Mouse (Mus musculus): Measurements from ENCODE around the gene Taar7d. TPM values are rescaled to one million over a fixed set of nuclear protein-coding genes. Genes with fewer than 3 reads are reported as not detected.
"Not testable (repeated sequence)": the region's sequence is repeated elsewhere in the genome, so short reads cannot be mapped to it uniquely, and the experiment has no call there.

The Taar7d gene
- polyA plus RNA-seq, 1 experiment from 2014 or later = not detected

DNA sequence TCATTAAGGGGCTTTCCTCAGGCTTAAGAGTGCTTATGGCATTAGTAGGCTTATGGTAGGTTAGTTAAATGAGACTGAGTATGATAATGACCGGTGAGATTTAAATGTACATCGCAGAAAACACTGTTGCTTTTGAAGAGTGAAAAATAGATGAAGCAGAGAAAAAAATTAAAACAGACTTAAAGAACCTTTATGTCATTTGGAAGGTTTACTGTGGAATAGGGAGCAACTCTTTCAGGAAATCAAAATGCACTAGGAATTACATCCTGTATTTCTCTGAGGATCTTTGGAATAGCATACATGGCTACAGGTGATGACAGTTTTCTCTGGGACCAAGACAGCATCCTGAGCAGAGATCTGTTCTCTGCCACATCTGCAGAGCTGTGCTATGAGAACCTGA lies 10.3 kb downstream of the Taar7d start, which contains the start of gene Taar7e:
Gene Taar7e (plus strand): TSS at position 301 of the 400 bp plus-strand sequence.
- peaks cover 12% of the 10 kb centered on the region for H3K27me3 ChIP-seq
- ChIA-PET CTCF (no interaction called here), POLR2A (no interaction called here)
- in situ Hi-C loops (cut with MboI; ENCODE audit: low pct_unique_long_range_greater_than_20kb) = no loop called here
- no peak for DNase-seq (ENCODE audit: low read depth, low spot score)
- no peak for TF ChIP-seq CTCF (IDR thresholded peaks at IDR 0.05)
- ATAC-seq = no peak

DNA sequence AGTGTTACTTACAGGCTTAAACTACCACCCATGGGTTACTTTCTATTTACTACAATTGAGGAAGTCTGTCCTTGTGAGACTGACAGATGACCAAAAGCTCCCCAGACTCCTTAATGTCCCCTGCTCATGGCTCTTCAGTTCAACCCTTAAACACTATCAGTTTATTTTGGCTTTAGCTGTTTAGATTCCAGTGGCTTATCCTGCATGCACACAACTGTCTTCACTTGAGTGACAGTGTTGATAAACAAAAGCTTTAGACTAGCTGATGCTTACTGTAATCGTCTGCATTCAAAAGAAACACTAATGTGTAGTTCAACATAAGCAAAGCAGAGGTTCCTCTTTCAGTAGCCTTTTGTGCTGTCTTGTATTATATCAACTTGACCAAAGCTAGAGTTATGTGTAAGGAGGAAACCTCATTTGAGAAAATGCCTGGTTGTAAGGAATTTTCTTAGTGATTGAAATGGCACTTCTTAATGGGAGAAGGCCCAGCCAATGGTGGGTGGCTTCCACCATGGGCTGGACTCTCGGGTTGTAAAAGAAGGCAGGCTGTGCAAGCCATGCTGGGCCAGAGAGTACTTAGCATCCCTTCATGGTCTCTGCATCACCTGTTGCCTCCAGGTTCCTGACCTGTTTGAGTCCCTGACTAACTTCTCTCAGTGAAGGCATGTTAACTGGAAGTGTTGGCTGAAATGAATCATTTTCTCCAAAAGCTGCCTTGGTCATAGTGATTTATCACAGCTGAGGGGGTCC lies 13.3 kb downstream of the Taar7d start:
- CTCF ChIA-PET = no interaction called here
- DNase-seq (ENCODE audit: low read depth, low spot score) (no peak), ATAC-seq (no peak)
- TF ChIP-seq CTCF (IDR thresholded peaks at IDR 0.05) = no peak
- H3K27me3 ChIP-seq = peaks cover 9% of the 10 kb centered on the region
- in situ Hi-C loops (cut with MboI; ENCODE audit: low pct_unique_long_range_greater_than_20kb) = no loop called here
- POLR2A ChIA-PET = no interaction called here

DNA sequence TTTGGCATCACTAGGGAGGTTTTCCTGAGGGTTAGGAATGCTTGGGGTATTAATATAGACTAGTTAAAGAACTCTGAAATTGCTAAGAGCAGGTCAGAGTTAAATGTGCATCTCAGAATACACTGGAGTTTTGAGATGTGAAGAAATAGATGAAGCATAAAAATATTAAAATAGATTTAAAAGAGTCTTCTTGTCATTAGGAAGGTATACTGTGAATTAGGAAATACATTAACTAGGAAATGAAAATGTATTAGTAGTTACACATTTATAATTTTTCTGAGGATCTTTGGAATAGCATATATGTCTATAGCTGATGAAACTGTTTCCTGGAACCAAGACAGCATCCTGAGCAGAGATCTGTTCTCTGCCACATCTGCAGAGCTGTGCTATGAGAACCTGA lies 22.2 kb downstream of the Taar7d start, which contains the start of gene Taar7f:
Gene Taar7f (plus strand): TSS at position 301 of the 400 bp plus-strand sequence.
- ATAC-seq (no peak), DNase-seq (ENCODE audit: low read depth, low spot score) (no peak)
- TF ChIP-seq CTCF (IDR thresholded peaks at IDR 0.05) = no peak
- peaks cover 6% of the 10 kb centered on the region for H3K27me3 ChIP-seq
- ChIA-PET POLR2A (no interaction called here), CTCF (no interaction called here)
- in situ Hi-C loops (cut with MboI; ENCODE audit: low pct_unique_long_range_greater_than_20kb) = no loop called here

DNA sequence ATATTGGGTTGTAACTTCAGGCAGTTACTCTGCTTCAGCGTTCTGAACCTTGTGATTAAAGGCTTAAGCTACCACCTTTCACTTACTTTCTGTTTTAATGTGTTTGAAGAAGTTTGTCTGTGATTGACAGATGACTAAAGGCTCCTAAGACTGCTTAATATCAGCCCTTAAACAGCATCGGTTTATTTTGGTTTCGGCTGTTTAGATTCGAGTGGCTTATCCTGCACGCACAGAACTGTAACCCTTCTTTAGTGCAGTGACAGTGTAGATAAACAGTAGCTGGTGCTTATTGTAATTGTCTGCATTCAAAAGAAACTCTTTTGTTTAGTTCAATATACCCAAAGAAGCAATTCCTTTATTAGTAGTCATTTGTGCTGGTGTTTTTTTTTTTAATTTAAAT lies 25.0 kb downstream of the Taar7d start:
- peaks cover 4% of the 10 kb centered on the region for H3K27me3 ChIP-seq
- in situ Hi-C loops (cut with MboI; ENCODE audit: low pct_unique_long_range_greater_than_20kb) = no loop called here
- ATAC-seq (no peak), DNase-seq (ENCODE audit: low read depth, low spot score) (no peak)
- no peak for TF ChIP-seq CTCF (IDR thresholded peaks at IDR 0.05)
- CTCF ChIA-PET = no interaction called here
- POLR2A ChIA-PET = no interaction called here

DNA sequence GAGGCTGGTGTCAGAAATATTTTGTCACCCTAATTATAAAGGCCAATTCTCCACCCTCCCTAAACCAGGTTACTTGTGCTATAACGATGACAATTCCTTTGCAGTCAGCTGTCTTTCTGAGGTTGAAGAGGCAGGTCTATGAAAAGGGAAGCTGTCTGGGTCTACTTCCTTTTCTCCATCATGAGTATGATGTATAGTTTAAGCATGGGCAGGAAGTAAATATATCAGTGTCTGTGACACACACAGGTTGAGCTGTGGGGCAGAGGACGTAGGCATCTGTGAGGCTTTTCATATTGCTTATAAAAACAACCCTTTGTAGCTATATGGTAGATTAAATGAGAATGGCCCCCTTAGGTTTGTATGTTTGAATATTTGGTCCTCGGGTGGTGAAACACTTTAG lies 32.0 kb downstream of the Taar7d start:
- ChIA-PET CTCF (interaction anchor here (1.1 to 1.2 kb wide), 2 partner anchors 13 to 21 kb away, joined by 3 read pairs; no protein-coding TSS in a partner anchor), POLR2A (no interaction called here)
- no peak for TF ChIP-seq CTCF (IDR thresholded peaks at IDR 0.05)
- ATAC-seq (no peak), DNase-seq (ENCODE audit: low read depth, low spot score) (no peak)
- H3K27me3 ChIP-seq = peaks cover 16% of the 10 kb centered on the region
- in situ Hi-C loops (cut with MboI; ENCODE audit: low pct_unique_long_range_greater_than_20kb) = no loop called here

DNA sequence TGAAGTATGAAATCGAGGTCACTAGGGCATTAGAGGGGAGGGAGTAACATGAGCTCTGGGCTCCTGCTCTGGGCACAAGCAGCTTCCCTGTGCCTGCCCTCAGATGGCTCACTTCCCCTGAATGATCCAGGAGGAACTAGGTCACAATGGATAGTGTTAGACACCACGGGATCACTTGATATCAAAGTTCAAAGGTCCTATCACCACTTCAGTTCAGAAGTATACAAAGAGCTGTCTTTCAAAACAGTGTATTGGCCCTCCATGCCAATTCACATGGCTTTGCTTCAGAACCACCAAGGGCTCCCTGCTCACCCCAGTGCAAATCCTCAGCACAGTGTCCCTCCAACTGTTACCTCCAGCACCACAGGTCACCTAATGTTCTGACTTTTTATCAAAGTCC lies 47.7 kb downstream of the Taar7d start:
- in situ Hi-C loops (cut with MboI; ENCODE audit: low pct_unique_long_range_greater_than_20kb) = loop anchor here (25.0 kb wide), 1 partner anchor 987 kb away; no protein-coding TSS in a partner anchor
- DNase-seq (ENCODE audit: low read depth, low spot score); CTCF ChIA-PET; POLR2A ChIA-PET; ATAC-seq: not testable (repeated sequence)
- H3K27me3 ChIP-seq = peaks cover 43% of the 10 kb centered on the region

DNA sequence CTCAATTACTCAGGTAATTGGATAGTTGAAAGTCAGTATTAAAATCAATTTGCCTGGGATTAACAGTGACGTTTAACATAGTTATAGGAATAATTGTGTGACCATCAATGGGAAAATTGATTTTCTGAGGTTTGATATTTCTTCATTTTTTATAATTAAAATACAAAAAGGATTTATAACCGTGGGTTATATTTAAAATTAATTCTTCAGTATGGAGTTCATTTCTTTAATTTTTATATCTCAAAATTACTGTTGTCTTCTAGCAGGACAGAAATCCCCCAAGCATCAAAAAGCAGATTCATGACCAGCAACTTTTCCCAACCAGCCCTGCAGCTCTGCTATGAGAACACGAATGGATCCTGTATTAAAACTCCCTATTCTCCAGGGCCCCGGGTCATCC lies 49.2 kb downstream of the Taar7d start, which contains the start of gene Taar8a:
Gene Taar8a (plus strand): TSS at position 301 of the 400 bp plus-strand sequence.
- ATAC-seq; POLR2A ChIA-PET; CTCF ChIA-PET; DNase-seq (ENCODE audit: low read depth, low spot score): not testable (repeated sequence)
- in situ Hi-C loops (cut with MboI; ENCODE audit: low pct_unique_long_range_greater_than_20kb) = loop anchor here (25.0 kb wide), 1 partner anchor 989 kb away; no protein-coding TSS in a partner anchor
- H3K27me3 ChIP-seq = peaks cover 44% of the 10 kb centered on the region

Other genes starting within 250 kb of the Taar7d start
- 365 TPM for gene Rps12, start 239.9 kb upstream of the Taar7d start, polyA plus RNA-seq (2021)
- gene Slc18b1, start 230.2 kb upstream of the Taar7d start, polyA plus RNA-seq (2021) = 8.0 TPM
- not detected for gene Vnn3, start 175.8 kb upstream of the Taar7d start, polyA plus RNA-seq (2021)
- 0.21 TPM for gene Vnn1, start 132.5 kb upstream of the Taar7d start, polyA plus RNA-seq (2021)
- gene Taar1, start 106.9 kb upstream of the Taar7d start, polyA plus RNA-seq (2021) = not detected
- not detected for gene Taar2, start 88.7 kb upstream of the Taar7d start, polyA plus RNA-seq (2021)
- not detected for gene Taar3, start 77.7 kb upstream of the Taar7d start, polyA plus RNA-seq (2021)
- gene Taar4, start 66.7 kb upstream of the Taar7d start, polyA plus RNA-seq (2021) = not detected
- not detected for gene Taar5, start 56.5 kb upstream of the Taar7d start, polyA plus RNA-seq (2021)
- gene Taar6, start 41.6 kb upstream of the Taar7d start, polyA plus RNA-seq (2021) = not detected
- gene Taar7a, start 33.7 kb upstream of the Taar7d start, polyA plus RNA-seq (2021) = not detected
- gene Taar7b, start 27.3 kb upstream of the Taar7d start, polyA plus RNA-seq (2021) = not detected
- gene Taar7e, start 10.4 kb downstream of the Taar7d start, polyA plus RNA-seq (2021) = not detected
- not detected for gene Taar7f, start 22.3 kb downstream of the Taar7d start, polyA plus RNA-seq (2021)
- gene Taar8a, start 49.3 kb downstream of the Taar7d start, polyA plus RNA-seq (2021) = not detected
- gene Taar8b, start 65.1 kb downstream of the Taar7d start, polyA plus RNA-seq (2021) = not detected
- gene Taar8c, start 74.7 kb downstream of the Taar7d start, polyA plus RNA-seq (2021) = not detected
- gene Taar9, start 82.3 kb downstream of the Taar7d start, polyA plus RNA-seq (2021) = not detected
- 145 TPM for gene Stx7, start 122.1 kb downstream of the Taar7d start, polyA plus RNA-seq (2021)
- not detected for gene Moxd1, start 196.3 kb downstream of the Taar7d start, polyA plus RNA-seq (2021)

Measured in Patski (cell line).